Mouse (Mus musculus) testis, adult 2 months (tissue): ENCODE data around the gene Rab30.

Experiments used
- CTCF ChIP-seq: fragments of 200-500 bp; IDR thresholded peaks from 2 replicates; pipeline ENCODE4 v1.5.1; 2012; ENCODE audit warnings: low read depth, mild to moderate bottlenecking, inconsistent platforms, low read length, moderate library complexity; ENCODE audit not compliant: control insufficient read depth, insufficient read depth, insufficient replicate concordance
- POLR2A ChIP-seq: fragments of 200-500 bp; IDR thresholded peaks from 2 replicates; pipeline ENCODE4 v1.6.1; 2012; ENCODE audit warnings: low read depth, mild to moderate bottlenecking, inconsistent platforms, low read length, moderate library complexity; ENCODE audit not compliant: control insufficient read depth

DNA sequence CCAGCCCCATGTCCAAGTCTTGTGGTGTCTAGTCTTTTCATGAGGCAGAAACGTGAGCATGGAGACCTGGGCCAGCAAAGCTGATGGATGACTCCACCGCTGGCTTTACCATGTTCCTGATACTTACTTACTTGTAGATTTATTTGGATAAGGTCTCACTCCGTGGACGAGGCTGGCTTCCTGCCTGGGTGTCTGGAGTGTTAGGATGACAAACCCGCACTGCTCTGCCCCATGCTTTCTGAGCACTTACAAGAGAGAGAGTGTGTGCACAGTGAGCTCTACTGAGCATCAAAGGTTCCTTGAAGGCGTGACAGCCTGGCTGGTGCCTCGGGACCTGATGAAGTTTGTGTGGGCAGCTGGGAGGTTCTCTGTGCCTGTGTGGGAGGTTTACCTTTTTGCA, 27.5 kb downstream of the Rab30 start:
- TF ChIP-seq POLR2A (no peak), CTCF (no peak)
